In genomic region chr8:103408411-103408810, GRCm38 (mm10) we compare ENCODE assay signal across 14 mouse cellular contexts.
DNase-seq lines count a peak whose midpoint lies in the region; ATAC-seq and TF ChIP-seq lines count a peak whose summit lies in the region.
"Had no signal": no experiment of that assay in that cellular context is flagged by ENCODE, and none has a peak within 500 bp of the region (broad histone marks: within the 10 kb centered on the region; RNA-seq: fewer than 3 reads in every experiment).

No protein-coding gene starts in this region.

- no peak overlapping the region for H3K4me2 ChIP-seq in heart, embryonic 15.5 days
- no peak overlapping the region for H3K4me2 ChIP-seq in lung, postnatal 0 days (replicated peaks; ENCODE audit: low read depth, low read length)
- no peak overlapping the region for H3K4me2 ChIP-seq in embryonic facial prominence, embryonic 13.5 days
- no peak overlapping the region for H3K4me2 ChIP-seq in stomach, embryonic 16.5 days (ENCODE audit: low read depth, low read length)
- H3K4me2 ChIP-seq: hindbrain, embryonic 15.5 days; liver, embryonic 13.5 days had no signal

- no peak overlapping the region for H3K4me3 ChIP-seq in heart, embryonic 15.5 days
- no peak overlapping the region for H3K4me3 ChIP-seq in lung, postnatal 0 days (ENCODE audit: low read depth, low read length)
- H3K4me3 ChIP-seq in lung, adult 2 months (replicated peaks; ENCODE audit: extremely low read depth, low read depth, low read length), result no peak overlapping the region
- H3K4me3 ChIP-seq in embryonic facial prominence, embryonic 13.5 days, result no peak overlapping the region
- no peak overlapping the region for H3K4me3 ChIP-seq in stomach, embryonic 16.5 days (replicated peaks; ENCODE audit: low read length)
- H3K4me3 ChIP-seq: hindbrain, embryonic 15.5 days; layer of hippocampus, adult 2 months; liver, embryonic 13.5 days had no signal

- TF ChIP-seq CTCF in lung, postnatal 0 days (IDR thresholded peaks at IDR 0.05), result no peak
- no peak for TF ChIP-seq CTCF in lung, adult 2 months (IDR thresholded peaks at IDR 0.05; ENCODE audit: insufficient read depth, low read length)

- H3K9me3 ChIP-seq in heart, embryonic 15.5 days (replicated peaks), result no peaks in the 10 kb centered on the region
- no peaks in the 10 kb centered on the region for H3K9me3 ChIP-seq in lung, postnatal 0 days (ENCODE audit: low read length)
- no peaks in the 10 kb centered on the region for H3K9me3 ChIP-seq in embryonic facial prominence, embryonic 13.5 days
- no peaks in the 10 kb centered on the region for H3K9me3 ChIP-seq in stomach, embryonic 16.5 days (replicated peaks; ENCODE audit: control insufficient read depth, low read length)
- H3K9me3 ChIP-seq: hindbrain, embryonic 15.5 days; liver, embryonic 13.5 days had no signal

- no peak overlapping the region for H3K9ac ChIP-seq in heart, embryonic 15.5 days
- H3K9ac ChIP-seq in lung, postnatal 0 days (replicated peaks; ENCODE audit: low read depth), result no peak overlapping the region
- H3K9ac ChIP-seq in embryonic facial prominence, embryonic 13.5 days, result no peak overlapping the region
- no peak overlapping the region for H3K9ac ChIP-seq in stomach, embryonic 16.5 days (ENCODE audit: low read length)
- H3K9ac ChIP-seq: forebrain, postnatal 0 days; hindbrain, embryonic 15.5 days; liver, embryonic 13.5 days had no signal

- H3K36me3 ChIP-seq in heart, embryonic 15.5 days, result no peaks in the 10 kb centered on the region
- no peaks in the 10 kb centered on the region for H3K36me3 ChIP-seq in lung, postnatal 0 days (ENCODE audit: insufficient read depth, low read length)
- no peaks in the 10 kb centered on the region for H3K36me3 ChIP-seq in embryonic facial prominence, embryonic 13.5 days
- no peaks in the 10 kb centered on the region for H3K36me3 ChIP-seq in stomach, embryonic 16.5 days (ENCODE audit: control insufficient read depth, insufficient read depth, low read length)
- H3K36me3 ChIP-seq: hindbrain, embryonic 15.5 days; liver, embryonic 13.5 days had no signal

- TF ChIP-seq EP300 in lung, postnatal 0 days (IDR thresholded peaks at IDR 0.05), result no peak

- ATAC-seq in heart, embryonic 15.5 days (replicated peaks; ENCODE audit: insufficient number of reproducible peaks, insufficient read depth, low FRiP score, low read depth), result no peak
- ATAC-seq in lung, postnatal 0 days, result no peak
- ATAC-seq in embryonic facial prominence, embryonic 13.5 days (ENCODE audit: insufficient number of reproducible peaks, insufficient read depth, low FRiP score, low TSS enrichment, low read depth), result no peak
- no peak for ATAC-seq in stomach, embryonic 16.5 days (ENCODE audit: insufficient read depth, low FRiP score)
- ATAC-seq: forebrain, postnatal 0 days had no signal

- TF ChIP-seq POLR2A in lung, adult 2 months (IDR thresholded peaks at IDR 0.05; ENCODE audit: borderline replicate concordance, extremely low read depth, low read depth, low read length), result no peak

- H3K27ac ChIP-seq in heart, embryonic 15.5 days, result peak overlapping the region; percentile 23; the same call in 1 of the 2 replicates
- H3K27ac ChIP-seq in lung, postnatal 0 days (ENCODE audit: low read length), result peak overlapping the region; percentile 16; the same call in 1 of the 2 replicates
- H3K27ac ChIP-seq in embryonic facial prominence, embryonic 13.5 days, result peak overlapping the region; percentile 84
- 0 out of 2 replicates have a peak overlapping the region, but pooled peaks have one; percentile 18 for H3K27ac ChIP-seq in stomach, embryonic 16.5 days (ENCODE audit: low read length)
- H3K27ac ChIP-seq: hindbrain, embryonic 15.5 days; layer of hippocampus, adult 2 months; liver, embryonic 13.5 days had no signal

- intact Hi-C loops in heart, postnatal 25 days (cut with DNase I), result no loop called here

- no peaks in the 10 kb centered on the region for H3K27me3 ChIP-seq in heart, embryonic 15.5 days
- H3K27me3 ChIP-seq in lung, postnatal 0 days (replicated peaks; ENCODE audit: insufficient read depth, low read length), result no peaks in the 10 kb centered on the region
- no peaks in the 10 kb centered on the region for H3K27me3 ChIP-seq in embryonic facial prominence, embryonic 13.5 days
- H3K27me3 ChIP-seq in stomach, embryonic 16.5 days (ENCODE audit: control insufficient read depth, insufficient read depth, low read length), result no peaks in the 10 kb centered on the region
- H3K27me3 ChIP-seq: hindbrain, embryonic 15.5 days; liver, embryonic 13.5 days had no signal

- H3K4me1 ChIP-seq in heart, embryonic 15.5 days (replicated peaks), result peaks cover 5% of the 10 kb centered on the region; the same call in 1 of the 2 replicates
- no peaks in the 10 kb centered on the region for H3K4me1 ChIP-seq in lung, postnatal 0 days (ENCODE audit: insufficient read depth, low read depth, low read length)
- H3K4me1 ChIP-seq in lung, adult 2 months (ENCODE audit: control insufficient read depth, insufficient read depth, low read length), result no peaks in the 10 kb centered on the region
- peaks cover 31% of the 10 kb centered on the region for H3K4me1 ChIP-seq in embryonic facial prominence, embryonic 13.5 days
- peaks cover 6% of the 10 kb centered on the region for H3K4me1 ChIP-seq in stomach, embryonic 16.5 days (ENCODE audit: control insufficient read depth, insufficient read depth, low read length)
- H3K4me1 ChIP-seq: hindbrain, embryonic 15.5 days; liver, embryonic 13.5 days had no signal

- 59% methylated on average over 3 of the region's 3 CpGs for WGBS in heart, embryonic 15.5 days
- 47% methylated on average over 3 of the region's 3 CpGs for WGBS in lung, postnatal 0 days
- 69% methylated on average over 3 of the region's 3 CpGs for WGBS in lung, adult 2 months
- WGBS in embryonic facial prominence, embryonic 13.5 days, result 48% methylated on average over 3 of the region's 3 CpGs
- whole genome bisulfite sequencing in stomach, embryonic 16.5 days, result 58% methylated on average over 3 of the region's 3 CpGs

- DNase-seq in heart, postnatal 25 days (ENCODE audit: low spot score), result no peak
- no peak for DNase-seq in lung, postnatal 0 days (ENCODE audit: low spot score)
- no peak for DNase-seq in lung, adult 2 months
- DNase-seq in thymus, postnatal 0 days (ENCODE audit: low spot score), result no peak
- DNase-seq: cerebellum, adult 2 months; forebrain, postnatal 0 days; liver, embryonic 13.5 days; right cerebral cortex, postnatal 25 days; thymus, postnatal 4 days had no signal

Comparison
In these comparisons a context has a peak if more than half of its experiments do, and no peak if none do; other contexts are left out.
1. H3K27ac ChIP-seq: peak in every context shown above with its lines; median percentile 84 in embryonic facial prominence, embryonic 13.5 days; 23 in heart, embryonic 15.5 days; 18 in stomach, embryonic 16.5 days; 16 in lung, postnatal 0 days.